ENCODE assay signal across 33 mouse cellular contexts in genomic region chr1:92045671-92046070, GRCm38 (mm10).
"Had no signal": no experiment of that assay in that cellular context is flagged by ENCODE, and none has a peak within 500 bp of the region (broad histone marks: within the 10 kb centered on the region; RNA-seq: fewer than 3 reads in every experiment).

No protein-coding gene starts in this region.

- H3K4me3 ChIP-seq: heart, embryonic 12.5 days; heart, embryonic 13.5 days; heart, embryonic 15.5 days; hindbrain, embryonic 10.5 days; hindbrain, embryonic 12.5 days; hindbrain, embryonic 13.5 days; hindbrain, embryonic 15.5 days; intestine, embryonic 15.5 days; kidney, embryonic 15.5 days; layer of hippocampus, adult 2 months; left cerebral cortex, adult 2 months had no signal

- H3K9me3 ChIP-seq: heart, embryonic 12.5 days; heart, embryonic 13.5 days; heart, embryonic 15.5 days; hindbrain, embryonic 10.5 days; hindbrain, embryonic 12.5 days; hindbrain, embryonic 13.5 days; hindbrain, embryonic 15.5 days; intestine, embryonic 15.5 days; kidney, embryonic 15.5 days had no signal

- DNase-seq: heart, postnatal 10 days; heart, postnatal 4 days; kidney, adult 11 months; kidney, adult 18-20 months; kidney, adult 2 months; kidney, adult 8-10 months; kidney, adult 9 months; kidney, postnatal 10 days; kidney, postnatal 14 days; kidney, postnatal 25 days; kidney, postnatal 36 days; kidney, postnatal 4 days; layer of hippocampus, adult 9-11 months; layer of hippocampus, postnatal 36 days had no signal

- H3K27me3 ChIP-seq: heart, embryonic 12.5 days; heart, embryonic 13.5 days; heart, embryonic 15.5 days; hindbrain, embryonic 12.5 days; hindbrain, embryonic 13.5 days; hindbrain, embryonic 15.5 days; intestine, embryonic 15.5 days; kidney, embryonic 15.5 days had no signal

- H3K9ac ChIP-seq: heart, embryonic 12.5 days; heart, embryonic 13.5 days; heart, embryonic 15.5 days; hindbrain, embryonic 12.5 days; hindbrain, embryonic 13.5 days; hindbrain, embryonic 14.5 days; hindbrain, embryonic 15.5 days; intestine, embryonic 15.5 days; kidney, embryonic 15.5 days had no signal

- H3K27ac ChIP-seq: heart, embryonic 13.5 days; heart, embryonic 15.5 days; hindbrain, embryonic 10.5 days; hindbrain, embryonic 12.5 days; hindbrain, embryonic 13.5 days; hindbrain, embryonic 14.5 days; hindbrain, embryonic 15.5 days; hindbrain, postnatal 0 days; intestine, embryonic 15.5 days; kidney, embryonic 15.5 days; kidney, postnatal 0 days; left cerebral cortex, adult 2 months had no signal

- ATAC-seq: hindbrain, embryonic 16.5 days; hindbrain, postnatal 0 days; inflammation-experienced regulatory T-cells, adult 6 months; intestine, embryonic 15.5 days; intestine, embryonic 16.5 days; intestine, postnatal 0 days had no signal

- H3K36me3 ChIP-seq: heart, embryonic 12.5 days; heart, embryonic 13.5 days; heart, embryonic 15.5 days; hindbrain, embryonic 10.5 days; hindbrain, embryonic 12.5 days; hindbrain, embryonic 13.5 days; hindbrain, embryonic 15.5 days; intestine, embryonic 15.5 days; kidney, embryonic 15.5 days had no signal

- H3K4me2 ChIP-seq: heart, embryonic 11.5 days; heart, embryonic 12.5 days; heart, embryonic 13.5 days; heart, embryonic 15.5 days; hindbrain, embryonic 12.5 days; hindbrain, embryonic 13.5 days; hindbrain, embryonic 14.5 days; hindbrain, embryonic 15.5 days; intestine, embryonic 15.5 days; kidney, embryonic 15.5 days had no signal
